Mouse (Mus musculus): ENCODE data around the gene Arhgef18.

- TF ChIP-seq EP300 (IDR thresholded peaks at IDR 0.05; ENCODE audit: insufficient read depth, low read depth, low read length) (no peak), CTCF (IDR thresholded peaks at IDR 0.05; ENCODE audit: low read depth, low read length) (no peak), POLR2A (IDR thresholded peaks at IDR 0.05; ENCODE audit: insufficient read depth, low read length) (no peak)
Measured at GRCm38 (mm10) chr8:3495578-3496427, 103.0 kb downstream of the Arhgef18 start.
